Mouse (Mus musculus): ENCODE measurements at regions not wholly inside any gene's neighbourhood (a gene's known extent, or its start where the extent isn't known, plus 50 kb on each side); places are given as distances from the start of the nearest gene placed in this dataset.

GRCm38 (mm10) chr2:45817945-45818719 lies 700.9 kb upstream of the Zeb2 start (continued):
- no peak for TF ChIP-seq USF2 (IDR thresholded peaks at IDR 0.05; ENCODE audit: borderline replicate concordance in 1 of 2, insufficient read depth in 1 of 2, low read depth in 1 of 2, low read length in 2 of 2)
- no peak for TF ChIP-seq CHD2 (IDR thresholded peaks at IDR 0.05; ENCODE audit: low read length)
- TF ChIP-seq MAX (IDR thresholded peaks at IDR 0.05; ENCODE audit: low read length): no peak

- peak; percentile 13 for DNase-seq (ENCODE audit: low read depth, low spot score)
- Histone ChIP-seq H3K4me1 (ENCODE audit: control insufficient read depth in 1 of 2, insufficient read depth in 2 of 2, low read length in 2 of 2) (no peaks in the 10 kb centered on the region), H3K9ac (ENCODE audit: control insufficient read depth, low read depth, low read length, poor library complexity, severe bottlenecking) (no peak overlapping the region), H3K36me3 (ENCODE audit: control insufficient read depth in 1 of 2, insufficient read depth in 2 of 2, low read length in 2 of 2) (peaks cover 0 to 3% of the 10 kb centered on the region in 2 experiments; a peak in 1 of 4 replicates), H3K9me3 (replicated peaks; ENCODE audit: insufficient read depth, low read length) (no peaks in the 10 kb centered on the region), H3K27ac (ENCODE audit: control insufficient read depth, low read depth, low read length) (no peak overlapping the region), H3K79me2 (ENCODE audit: control insufficient read depth, insufficient read depth, low read length, poor library complexity) (no peaks in the 10 kb centered on the region), H3K27me3 (ENCODE audit: control insufficient read depth in 1 of 2, insufficient read depth in 2 of 2, low read length in 2 of 2) (no peaks in the 10 kb centered on the region), H3K4me3 (ENCODE audit: control insufficient read depth in 1 of 2, insufficient read depth in 1 of 2, low read depth in 2 of 2, low read length in 2 of 2) (no peak overlapping the region)
- no peak for TF ChIP-seq CHD2 (IDR thresholded peaks at IDR 0.05; ENCODE audit: low read length)
- TF ChIP-seq ZNF384 (IDR thresholded peaks at IDR 0.05; ENCODE audit: low read depth, low read length): peak; percentile 45; the same call in 1 of the 2 replicates
- peak; percentile 81 for TF ChIP-seq USF1 (IDR thresholded peaks at IDR 0.05; ENCODE audit: low read depth, low read length)
- TF ChIP-seq E2F4 (IDR thresholded peaks at IDR 0.05; ENCODE audit: borderline replicate concordance, low read depth, low read length): no peak
- no peak for TF ChIP-seq MAFK (IDR thresholded peaks at IDR 0.05; ENCODE audit: borderline replicate concordance, low read depth, low read length)
- no peak for TF ChIP-seq TBP (IDR thresholded peaks at IDR 0.05; ENCODE audit: low read depth, low read length)
- no peak for TF ChIP-seq CTCF (IDR thresholded peaks at IDR 0.05 in 2 of 3, conservative IDR thresholded peaks at IDR 0.05 in 1 of 3; ENCODE audit: control insufficient read depth in 1 of 3, insufficient read depth in 1 of 3, low read depth in 2 of 3, low read length in 3 of 3, poor library complexity in 1 of 3, severe bottlenecking in 1 of 3)
- TF ChIP-seq ZKSCAN1 (IDR thresholded peaks at IDR 0.05; ENCODE audit: low read depth, low read length): no peak
- TF ChIP-seq UBTF (IDR thresholded peaks at IDR 0.05; ENCODE audit: borderline replicate concordance, insufficient read depth, low read depth, low read length): no peak
- TF ChIP-seq ELF1 (IDR thresholded peaks at IDR 0.05; ENCODE audit: low read depth, low read length): no peak
- no peak for TF ChIP-seq TCF12 (IDR thresholded peaks at IDR 0.05; ENCODE audit: low read depth, low read length)
- no peak for TF ChIP-seq RCOR1 (IDR thresholded peaks at IDR 0.05; ENCODE audit: low read depth, low read length)
- no peak for TF ChIP-seq CHD1 (IDR thresholded peaks at IDR 0.05; ENCODE audit: low read depth, low read length)
- TF ChIP-seq POLR2A (IDR thresholded peaks at IDR 0.05; ENCODE audit: control insufficient read depth in 1 of 2, insufficient read depth in 1 of 2, low read depth in 1 of 2, low read length in 2 of 2, poor library complexity in 1 of 2): no peak
- TF ChIP-seq GABPA (IDR thresholded peaks at IDR 0.05; ENCODE audit: low read depth, low read length): no peak
- TF ChIP-seq MAX (IDR thresholded peaks at IDR 0.05; ENCODE audit: low read length): peak; percentile 72
- 0 out of 2 replicates have a peak, but pooled peaks have one; percentile 11 for TF ChIP-seq GATA1 (IDR thresholded peaks at IDR 0.05; ENCODE audit: low read depth, low read length)
- no peak for TF ChIP-seq NRF1 (IDR thresholded peaks at IDR 0.05; ENCODE audit: insufficient read depth, low read depth, low read length, poor library complexity, severe bottlenecking)
- TF ChIP-seq USF2 (IDR thresholded peaks at IDR 0.05; ENCODE audit: borderline replicate concordance in 1 of 2, insufficient read depth in 1 of 2, low read depth in 1 of 2, low read length in 2 of 2): 0 out of 4 replicates have a peak, but pooled peaks of 1 of the 2 experiments have one; percentile 33
- TF ChIP-seq ETS1 (IDR thresholded peaks at IDR 0.05; ENCODE audit: low read depth, low read length): no peak
- no peak for TF ChIP-seq ZC3H11A (IDR thresholded peaks at IDR 0.05; ENCODE audit: low read depth, low read length)
- TF ChIP-seq MEF2A (IDR thresholded peaks at IDR 0.05; ENCODE audit: extremely low read depth, insufficient replicate concordance, low read depth, low read length, poor library complexity, severe bottlenecking): no peak
- TF ChIP-seq POLR2AphosphoS2 (IDR thresholded peaks at IDR 0.05; ENCODE audit: low read length): no peak
- no peak for TF ChIP-seq POLR2AphosphoS5 (IDR thresholded peaks at IDR 0.05; ENCODE audit: borderline replicate concordance, low read depth, low read length)
- no peak for TF ChIP-seq MAZ (IDR thresholded peaks at IDR 0.05; ENCODE audit: low read depth, low read length)
- 0 out of 2 replicates have a peak, but pooled peaks have one; percentile 17 for TF ChIP-seq BHLHE40 (IDR thresholded peaks at IDR 0.05; ENCODE audit: borderline replicate concordance, low read depth, low read length)
- TF ChIP-seq RAD21 (IDR thresholded peaks at IDR 0.05; ENCODE audit: low read depth, low read length): no peak
- TF ChIP-seq SMC3 (IDR thresholded peaks at IDR 0.05; ENCODE audit: low read depth, low read length): no peak
- TF ChIP-seq EP300 (IDR thresholded peaks at IDR 0.05; ENCODE audit: low read depth in 1 of 2, low read length in 2 of 2): peak; percentile 57 to 76
- no peak for TF ChIP-seq TAL1 (IDR thresholded peaks at IDR 0.05; ENCODE audit: low read length)
- TF ChIP-seq KAT2A (conservative IDR thresholded peaks at IDR 0.05; ENCODE audit: low read depth, low read length): no peak
- peak; percentile 68 for TF ChIP-seq MYB (IDR thresholded peaks at IDR 0.05; ENCODE audit: low read depth, low read length)
- no peak for TF ChIP-seq JUND (IDR thresholded peaks at IDR 0.05; ENCODE audit: low read depth, low read length)
These were observed 697.5 kb upstream of the Zeb2 start for GRCm38 (mm10) chr2:45814741-45815140.
